Mouse (Mus musculus) retina, postnatal 7 days (tissue): ENCODE measurements at regions not wholly inside any gene's neighbourhood (a gene's known extent, or its start where the extent isn't known, plus 50 kb on each side); places are given as distances from the start of the nearest gene placed in this dataset.

ENCODE experiments used
- DNase-seq: peaks from one replicate; pipeline ENCODE4 v3.0.0-alpha.2; 2012; ENCODE audit warnings: low read depth, low spot score

DNA sequence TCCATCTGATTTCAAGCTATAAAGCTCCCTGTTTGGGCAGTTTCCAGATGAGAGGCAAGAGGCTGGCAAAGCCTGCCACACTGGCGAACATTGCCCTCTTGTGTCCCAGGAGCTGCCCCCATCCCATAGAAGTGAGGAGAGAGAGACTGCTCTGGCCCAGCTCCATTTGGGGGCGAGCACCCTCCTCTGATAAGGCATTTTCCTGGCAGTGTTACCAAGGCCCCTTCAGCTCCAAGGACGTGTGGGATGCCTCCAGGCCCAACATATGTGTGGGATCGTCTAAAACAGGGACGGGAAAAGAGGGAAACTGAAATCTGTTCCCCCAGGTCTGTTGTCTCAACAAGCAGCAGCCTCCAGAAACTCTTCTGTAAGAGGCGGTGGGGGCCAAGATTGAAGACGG lies 88.0 kb upstream of the Csf3r start:
- DNase-seq: no peak

DNA sequence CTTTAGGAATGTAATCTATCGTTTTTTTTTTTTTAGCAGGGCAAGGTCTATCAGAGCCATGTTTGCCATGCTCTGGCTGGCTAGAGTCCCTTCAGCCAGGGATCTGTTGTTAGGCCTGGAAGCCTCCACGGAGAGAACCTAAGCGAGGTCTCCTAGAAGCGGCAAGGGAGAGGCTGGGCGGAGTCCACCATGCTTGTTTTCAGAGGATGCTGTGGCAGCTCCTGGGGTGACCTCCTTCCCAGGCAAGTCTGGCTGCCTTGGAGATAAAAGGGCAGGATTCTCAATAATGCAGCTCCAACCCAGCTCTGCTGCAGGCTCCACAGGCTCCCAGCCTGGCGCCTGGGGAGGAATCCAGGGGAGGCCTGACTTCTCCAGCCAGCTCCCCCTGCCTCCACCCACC lies 86.2 kb upstream of the Csf3r start:
- no peak for DNase-seq

DNA sequence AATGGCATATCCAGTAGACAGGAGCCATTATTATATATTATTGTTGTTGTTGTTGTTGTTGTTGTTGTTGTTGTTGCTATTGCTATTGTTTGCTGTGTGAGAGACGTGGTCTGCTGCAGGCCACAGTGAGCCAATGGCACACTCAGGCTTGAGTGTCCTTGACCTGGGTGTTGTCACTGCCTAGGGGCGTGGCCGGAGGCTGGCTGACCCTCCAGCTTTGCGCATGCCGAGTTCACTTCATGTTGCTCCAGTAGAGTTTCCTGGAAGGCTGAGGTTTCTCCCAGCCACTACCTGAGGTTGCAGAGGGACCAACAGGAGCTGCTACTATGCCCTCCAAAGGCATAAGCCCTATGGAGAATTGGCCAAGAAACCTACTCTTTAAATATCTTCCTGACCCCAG lies 83.1 kb upstream of the Csf3r start:
- DNase-seq: no peak

DNA sequence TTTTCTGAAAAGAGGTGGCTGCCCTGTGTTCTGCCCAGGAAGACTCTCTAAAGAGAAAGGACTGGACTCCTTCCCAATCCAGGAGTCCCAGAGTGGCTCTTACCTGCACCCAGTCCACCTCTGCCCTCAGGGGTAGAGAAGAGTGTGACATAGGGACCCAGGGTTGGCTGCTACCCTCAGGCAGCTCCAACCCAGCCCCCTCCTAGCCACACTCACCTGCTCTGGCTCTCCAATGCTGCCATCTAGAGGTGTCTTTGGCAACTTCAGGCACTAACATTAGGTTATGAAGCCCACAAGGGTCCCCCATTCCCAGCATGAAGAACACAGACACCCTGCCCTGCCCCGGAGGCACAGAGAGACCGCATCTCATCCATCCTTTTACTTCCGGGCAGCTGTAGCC lies 82.4 kb upstream of the Csf3r start:
- no peak for DNase-seq

DNA sequence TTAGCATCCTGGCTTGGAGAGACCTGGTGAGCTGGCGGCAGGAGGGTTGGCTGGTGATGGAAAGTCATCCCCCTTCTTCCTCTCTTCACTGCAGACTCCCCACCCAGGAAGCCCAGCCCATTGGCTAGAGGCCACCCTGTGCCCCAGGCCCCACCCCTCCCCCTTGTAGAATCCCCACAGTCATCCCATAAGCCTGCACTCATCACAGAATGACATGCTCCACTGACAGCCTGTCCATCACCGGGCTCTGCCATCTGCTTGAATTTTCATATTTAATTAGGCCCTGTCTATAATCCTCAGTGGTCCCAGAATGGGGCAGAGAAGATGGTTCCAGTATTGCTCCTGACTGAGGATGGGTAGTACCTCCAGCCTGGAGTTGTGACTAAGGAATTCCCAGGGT lies 79.3 kb upstream of the Csf3r start:
- DNase-seq: no peak

DNA sequence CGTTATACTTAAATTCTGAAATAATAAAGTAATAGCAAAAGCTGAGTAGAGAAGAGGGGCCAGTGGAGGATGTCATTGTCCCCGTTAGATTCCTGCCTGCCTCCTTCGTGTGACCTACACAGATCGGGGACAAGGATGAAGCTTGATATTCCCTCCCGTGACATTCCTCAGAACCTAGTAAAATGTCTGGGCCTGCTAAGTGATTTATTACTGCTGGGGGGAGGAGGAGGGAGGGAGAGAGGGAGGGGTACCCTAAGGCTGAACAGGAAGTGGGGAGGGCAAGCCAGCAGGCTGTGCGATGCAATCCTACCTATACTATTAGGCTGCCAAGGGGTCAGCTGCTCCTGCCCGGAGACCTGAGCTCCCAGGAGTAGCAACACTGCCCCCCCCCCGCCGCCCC lies 64.9 kb upstream of the Csf3r start:
- DNase-seq: no peak

DNA sequence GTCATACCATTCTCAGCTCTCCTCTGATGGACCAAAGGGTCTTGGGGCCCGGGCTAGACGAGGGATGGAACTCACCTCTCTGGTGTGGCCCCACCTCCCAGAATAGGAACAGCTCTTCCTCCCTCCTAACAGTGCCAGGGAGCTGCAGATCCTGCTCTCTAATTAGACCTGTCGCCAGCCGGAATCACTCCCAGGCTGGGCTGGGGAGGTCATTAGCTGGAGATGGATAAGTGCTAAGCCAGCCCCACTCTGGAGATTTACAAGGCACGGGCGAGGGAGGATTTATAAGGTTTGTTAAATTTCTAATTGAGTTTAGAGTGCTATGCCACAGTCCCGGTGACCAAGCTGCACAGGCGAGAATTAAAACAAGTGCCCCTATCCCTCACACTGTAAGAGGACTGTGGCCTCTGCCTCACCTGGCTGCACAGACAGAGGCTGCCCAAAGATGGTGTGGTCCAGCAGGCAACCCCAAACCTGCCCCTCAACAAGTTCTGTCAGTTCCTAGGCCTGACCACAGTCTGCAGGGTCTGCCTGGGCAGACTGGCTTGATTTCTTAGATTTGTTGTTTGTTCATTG lies 63.6 kb upstream of the Csf3r start:
- DNase-seq: no peak

DNA sequence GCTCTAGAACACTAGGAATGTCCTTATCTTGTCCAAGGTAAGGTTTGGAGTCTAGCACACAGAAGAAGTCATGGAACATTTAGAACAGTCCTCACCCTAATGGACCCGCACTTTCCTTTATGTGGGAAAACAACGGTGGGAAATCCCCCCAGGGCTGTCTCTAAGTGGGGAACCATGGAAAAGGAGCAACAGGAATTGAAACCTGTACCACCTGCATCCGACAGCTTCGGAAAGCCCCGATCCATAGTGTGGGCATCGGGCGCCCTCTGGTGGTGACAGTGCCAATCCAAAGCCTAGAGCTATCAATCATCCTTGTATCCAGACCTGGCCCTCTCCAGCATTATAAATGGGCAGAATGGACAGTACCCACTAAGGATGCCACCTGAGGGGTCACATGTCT lies 61.7 kb upstream of the Csf3r start:
- peak; percentile 72 for DNase-seq
